Mouse (Mus musculus): ENCODE data around the gene Tk1.

DNA sequence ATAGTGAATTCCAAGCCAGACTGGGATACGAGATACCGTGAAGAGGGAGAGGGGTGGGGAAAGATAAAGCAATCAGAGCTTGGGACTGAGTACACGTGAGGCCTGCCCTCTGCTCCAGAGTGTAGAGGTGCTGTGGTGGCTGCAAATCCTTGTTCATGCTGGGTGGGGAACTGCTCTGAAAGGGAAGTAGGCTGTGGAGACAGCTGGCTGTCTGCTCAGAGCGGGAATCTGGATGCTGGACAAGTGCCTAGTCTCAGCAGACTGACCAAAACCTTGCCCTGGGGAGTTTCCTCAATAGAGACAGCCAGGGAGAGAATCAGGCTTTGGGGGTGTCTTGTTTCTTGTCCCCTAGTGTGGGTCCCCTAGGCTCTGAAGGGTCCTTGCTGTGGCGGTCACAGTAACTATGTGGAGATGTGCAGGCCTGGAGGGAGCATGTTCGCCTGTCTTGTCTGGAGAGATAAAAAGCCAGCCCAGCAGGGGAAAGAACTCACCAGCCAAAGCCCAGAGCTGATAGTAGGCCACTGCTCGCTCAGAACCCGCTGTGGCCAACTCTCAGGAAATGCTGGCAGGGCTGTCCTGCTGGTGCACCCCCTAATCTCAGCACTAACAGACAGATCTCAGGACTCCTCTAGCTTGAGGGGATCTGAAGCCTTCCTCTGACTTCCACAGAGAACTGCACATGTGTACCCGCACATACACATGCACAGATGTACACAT lies 3.2 kb upstream of the Tk1 start:
- TF ChIP-seq REST (IDR thresholded peaks at IDR 0.05; ENCODE audit: insufficient read depth, insufficient read length) (no peak), POLR2A (IDR thresholded peaks at IDR 0.05; ENCODE audit: insufficient read length, low read depth) (peak; percentile 33), TCF3 (IDR thresholded peaks at IDR 0.05; ENCODE audit: insufficient read length, low read depth) (no peak)
